Mouse (Mus musculus): ENCODE results near the gene Rsg1.

DNA sequence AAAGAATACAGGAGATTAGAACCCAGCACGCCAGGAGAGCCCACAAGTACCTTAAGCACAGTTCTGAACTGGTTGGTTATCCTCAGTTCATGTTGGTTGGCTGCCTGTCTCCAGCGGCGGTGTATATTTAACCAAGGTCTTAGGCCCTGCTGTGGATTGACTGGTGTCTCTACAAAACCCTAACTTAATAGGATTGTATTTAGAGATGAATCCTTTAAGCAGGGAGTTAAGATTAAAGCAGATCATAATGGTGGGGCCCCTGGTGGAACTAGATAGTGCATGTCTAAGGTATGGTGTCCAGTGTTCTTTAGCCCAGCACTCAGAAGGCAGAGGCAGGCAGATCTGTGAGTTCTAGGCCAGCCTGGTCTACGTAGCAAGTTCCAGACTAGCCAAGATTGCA, 2.1 kb upstream of the Rsg1 start:
- TF ChIP-seq CTCF (IDR thresholded peaks at IDR 0.05): no peak
- TF ChIP-seq POLR2A (IDR thresholded peaks at IDR 0.05; ENCODE audit: insufficient read depth, low read depth, low read length): no peak

All from heart, adult 2 months (tissue).